In the genomic region with DNA sequence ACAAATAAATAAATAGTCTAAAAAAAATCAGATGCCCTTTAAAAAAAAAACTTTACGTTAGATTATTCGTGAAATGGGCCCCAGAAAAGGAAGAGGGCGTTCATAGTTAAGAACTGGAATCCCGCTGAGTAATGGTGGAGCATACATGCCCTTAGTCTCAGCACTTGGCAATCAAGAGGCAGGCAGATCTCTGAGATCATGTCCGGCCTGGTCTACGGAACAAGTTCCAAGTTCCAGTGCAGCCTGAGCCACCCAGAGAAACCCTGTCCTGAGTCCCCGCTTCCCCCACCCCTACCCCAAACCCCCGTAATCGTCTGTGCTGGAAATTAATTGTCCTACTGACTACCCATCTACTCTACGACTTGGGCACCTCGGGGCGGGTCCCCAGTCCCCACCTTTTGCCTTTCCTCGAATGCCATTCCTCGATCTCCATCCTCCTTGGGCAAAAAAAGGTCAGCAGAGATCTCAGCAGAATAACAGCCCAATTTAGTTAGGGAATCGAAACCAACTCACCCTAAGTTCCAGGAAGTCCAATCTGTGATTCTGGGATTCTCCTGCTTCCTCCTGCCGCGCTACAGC, we compare ENCODE assay signal across 8 mouse cellular contexts. TPM values are rescaled to one million over a fixed set of nuclear protein-coding genes. Genes with fewer than 3 reads are reported as not detected.
DNase-seq lines count a peak whose midpoint lies in the region; ATAC-seq and TF ChIP-seq lines count a peak whose summit lies in the region.

No protein-coding gene starts in this region.

- no peaks in the 10 kb centered on the region for H3K9me3 ChIP-seq in heart, postnatal 0 days (replicated peaks; ENCODE audit: control insufficient read depth, low read length)
- H3K9me3 ChIP-seq in liver, embryonic 12.5 days (replicated peaks), result no peaks in the 10 kb centered on the region

- no peaks in the 10 kb centered on the region for H3K27me3 ChIP-seq in heart, postnatal 0 days (ENCODE audit: control insufficient read depth, insufficient read depth, low read length)
- H3K27me3 ChIP-seq in liver, embryonic 12.5 days (replicated peaks), result peaks cover 40% of the 10 kb centered on the region

- H3K4me3 ChIP-seq in cortical plate, adult 2 months (ENCODE audit: insufficient read depth, low read length), result peak overlapping the region; percentile 33; the same call in 1 of the 2 replicates
- peak overlapping the region; percentile 53 for H3K4me3 ChIP-seq in heart, postnatal 0 days (ENCODE audit: low read depth, low read length)
- peak overlapping the region; percentile 59 for H3K4me3 ChIP-seq in liver, embryonic 12.5 days

- H3K27ac ChIP-seq in cortical plate, adult 2 months (ENCODE audit: insufficient read depth, low read length), result no peak overlapping the region
- H3K27ac ChIP-seq in heart, postnatal 0 days (ENCODE audit: low read depth), result peak overlapping the region; percentile 47
- no peak overlapping the region for H3K27ac ChIP-seq in liver, embryonic 12.5 days

- peak overlapping the region; percentile 72 for H3K4me2 ChIP-seq in heart, postnatal 0 days (ENCODE audit: low read depth, low read length)
- peak overlapping the region; percentile 80 for H3K4me2 ChIP-seq in liver, embryonic 12.5 days

- no peak for TF ChIP-seq CTCF in cortical plate, adult 2 months (IDR thresholded peaks at IDR 0.05; ENCODE audit: extremely low read depth, insufficient read depth, low read length)
- TF ChIP-seq CTCF in heart, postnatal 0 days (IDR thresholded peaks at IDR 0.05; ENCODE audit: low read depth), result no peak

- 23% methylated on average over 17 of the region's 17 CpGs for WGBS in heart, postnatal 0 days
- 18% methylated on average over 17 of the region's 17 CpGs for WGBS in liver, embryonic 12.5 days (ENCODE audit: insufficient replicate concordance)

- H3K36me3 ChIP-seq in heart, postnatal 0 days (replicated peaks; ENCODE audit: control insufficient read depth, insufficient read depth, low read length), result no peaks in the 10 kb centered on the region
- no peaks in the 10 kb centered on the region for H3K36me3 ChIP-seq in liver, embryonic 12.5 days

- no peak for TF ChIP-seq POLR2A in cortical plate, adult 2 months (IDR thresholded peaks at IDR 0.05; ENCODE audit: extremely low read depth, insufficient read depth, low read length)

- H3K9ac ChIP-seq in heart, postnatal 0 days (replicated peaks; ENCODE audit: low read depth, low read length), result peak overlapping the region; percentile 27
- peak overlapping the region; percentile 48 for H3K9ac ChIP-seq in liver, embryonic 12.5 days

- DNase-seq in adrenal gland, postnatal 14 days, result peak; percentile 33
- DNase-seq in adrenal gland, postnatal 4 days (ENCODE audit: low spot score in 2 of 2), result no peak
- DNase-seq in heart, postnatal 0 days (ENCODE audit: low spot score), result no peak
- peak; percentile 20 for DNase-seq in naive thymus-derived CD4-positive, alpha-beta T cell, adult 2 months (ENCODE audit: low read depth)
- no peak for DNase-seq in urinary bladder, postnatal 25 days (ENCODE audit: low spot score)
- no peak for DNase-seq in right cerebral cortex, postnatal 14 days

- H3K4me1 ChIP-seq in cortical plate, adult 2 months (ENCODE audit: control insufficient read depth, insufficient read depth, low read length), result no peaks in the 10 kb centered on the region
- peaks cover 7% of the 10 kb centered on the region; the same call in 1 of the 2 replicates for H3K4me1 ChIP-seq in heart, postnatal 0 days (ENCODE audit: control insufficient read depth, insufficient read depth)
- H3K4me1 ChIP-seq in liver, embryonic 12.5 days, result peaks cover 12% of the 10 kb centered on the region; the same call in 1 of the 2 replicates

- TF ChIP-seq EP300 in heart, postnatal 0 days (IDR thresholded peaks at IDR 0.05; ENCODE audit: low read depth), result no peak

- ATAC-seq in heart, postnatal 0 days (ENCODE audit: insufficient read depth, low read depth), result peak; percentile 49; the same call in 1 of the 2 replicates
- ATAC-seq in liver, embryonic 12.5 days, result peak; percentile 44; the same call in 1 of the 2 replicates

RNA-seq across cellular contexts. Expression of gene Mlkl, which starts 0.6 kb away (rescaled TPM):
- 14.0 and 19.1 TPM in 2 replicates for total RNA-seq in adrenal gland, postnatal 14 days (2021)
- total RNA-seq in adrenal gland, postnatal 4 days (2021), result 10 to 100 TPM; 12.8 to 13.4 TPM
- polyA plus RNA-seq in cortical plate, adult 2 months (2012; rRNA removed), result 0.25 and 0.38 TPM in 2 replicates
- 0.58 and 3.1 TPM in 2 replicates for total RNA-seq in heart, postnatal 0 days (2014; rRNA removed; ENCODE audit: low replicate concordance)
- polyA plus RNA-seq in heart, postnatal 0 days (2015; fragmentation: Nextera tagmentation; extraction: Ambion mirVana), result 4.2 and 4.4 TPM in 2 replicates
- 1.9 TPM in 2 replicates for polyA plus RNA-seq in liver, embryonic 12.5 days (2016; fragmentation: Nextera tagmentation; extraction: Ambion mirVana)

RNA-seq across cellular contexts. Expression of gene Rfwd3, which starts 37.4 kb away (rescaled TPM):
- total RNA-seq in adrenal gland, postnatal 14 days (2021), result 46.5 and 49.0 TPM in 2 replicates
- total RNA-seq in adrenal gland, postnatal 4 days (2021), result 10 to 100 TPM; 78.9 to 79.4 TPM
- polyA plus RNA-seq in cortical plate, adult 2 months (2012; rRNA removed), result 15.2 TPM in 2 replicates
- total RNA-seq in heart, postnatal 0 days (2014; rRNA removed; ENCODE audit: low replicate concordance), result 20.5 and 32.7 TPM in 2 replicates
- polyA plus RNA-seq in heart, postnatal 0 days (2015; fragmentation: Nextera tagmentation; extraction: Ambion mirVana), result 16.0 TPM in 2 replicates
- 70.6 and 71.0 TPM in 2 replicates for polyA plus RNA-seq in liver, embryonic 12.5 days (2016; fragmentation: Nextera tagmentation; extraction: Ambion mirVana)

RNA-seq across cellular contexts. Expression of gene Fa2h, which starts 56.2 kb away (rescaled TPM):
- 2.0 and 3.0 TPM in 2 replicates for total RNA-seq in adrenal gland, postnatal 14 days (2021)
- under 1 TPM; 0.25 to 0.95 TPM for total RNA-seq in adrenal gland, postnatal 4 days (2021)
- 53.4 and 67.1 TPM in 2 replicates for polyA plus RNA-seq in cortical plate, adult 2 months (2012; rRNA removed)
- 5.5 TPM in 1 of 2 replicates, not detected in the other for total RNA-seq in heart, postnatal 0 days (2014; rRNA removed; ENCODE audit: low replicate concordance)
- not detected in 2 replicates for polyA plus RNA-seq in heart, postnatal 0 days (2015; fragmentation: Nextera tagmentation; extraction: Ambion mirVana)
- not detected in 2 replicates for polyA plus RNA-seq in liver, embryonic 12.5 days (2016; fragmentation: Nextera tagmentation; extraction: Ambion mirVana)

Comparison
In these comparisons a context has a peak if more than half of its experiments do, and no peak if none do; other contexts are left out.
1. DNase-seq: peak in adrenal gland, postnatal 14 days (single experiment) and naive thymus-derived CD4-positive, alpha-beta T cell, adult 2 months (single experiment); none in adrenal gland, postnatal 4 days (0 of 2), heart, postnatal 0 days (single experiment), urinary bladder, postnatal 25 days (single experiment) and right cerebral cortex, postnatal 14 days (single experiment).
2. Peak in every context shown above with its lines, with median percentiles within 50 percentile points of each other: H3K4me3 ChIP-seq.